Mouse (Mus musculus): ENCODE measurements around the gene Lipo2.
"Not testable (repeated sequence)": the region's sequence is repeated elsewhere in the genome, so short reads cannot be mapped to it uniquely, and the experiment has no call there.

Gene Lipo2

GRCm38 (mm10) chr19:33751259-33751658 is at the start of gene Lipo2:
TSS of gene Lipo2 (minus strand) at chr19:33751359.
- DNase-seq = not testable (repeated sequence)

GRCm38 (mm10) chr19:33787359-33787758 is 36.2 kb upstream of the Lipo2 start, which contains the start of gene Lipo1:
TSS of gene Lipo1 (minus strand) at chr19:33787459.
- DNase-seq = not testable (repeated sequence)

GRCm38 (mm10) chr19:33786576-33787277 is 35.6 kb upstream of the Lipo2 start:
- DNase-seq = no peak

GRCm38 (mm10) chr19:33761287-33762086 is 10.3 kb upstream of the Lipo2 start, which contains the start of gene Lipo3:
TSS of gene Lipo3 (minus strand) at chr19:33761951.
- DNase-seq = peak; percentile 53 to 69
